Mouse (Mus musculus): ENCODE data around the gene Utp14b. TPM values are rescaled to one million over a fixed set of nuclear protein-coding genes. Genes with fewer than 3 reads are reported as not detected.

Utp14b gene
- polyA plus RNA-seq (2016; fragmentation: Nextera tagmentation; extraction: Ambion mirVana) = 3.6 and 3.8 TPM in 2 replicates

- no peaks in the 10 kb centered on the region for H3K36me3 ChIP-seq
- H3K27ac ChIP-seq (replicated peaks) = peak within 1 kb of the TSS; percentile 98
- peak within 1 kb of the TSS; percentile 95 for H3K4me3 ChIP-seq
- peak; percentile 100 for ATAC-seq (ENCODE audit: low FRiP score, low read depth)
- H3K4me2 ChIP-seq (replicated peaks) = peak within 1 kb of the TSS; percentile 81
- peaks cover 30% of the 10 kb centered on the region for H3K4me1 ChIP-seq
- H3K9ac ChIP-seq (replicated peaks) = peak within 1 kb of the TSS; percentile 98
- no peaks in the 10 kb centered on the region for H3K27me3 ChIP-seq
- no peaks in the 10 kb centered on the region for H3K9me3 ChIP-seq
- WGBS = under 1% methylated on average over 89 of the region's 104 CpGs
These were observed at the start of gene Utp14b, which contains the start of gene Acsl3 for GRCm38 (mm10) chr1:78657671-78658440. Utp14b (plus strand) TSS chr1:78658038. Acsl3 (plus strand) TSS chr1:78657825.

GRCm38 (mm10) chr1:78609134-78609907, 48.5 kb upstream of the Utp14b start:
- H3K36me3 ChIP-seq = no peaks in the 10 kb centered on the region
- H3K4me2 ChIP-seq (replicated peaks) = no peak overlapping the region
- no peak overlapping the region for H3K27ac ChIP-seq (replicated peaks)
- ATAC-seq (ENCODE audit: low FRiP score, low read depth) = no peak
- no peaks in the 10 kb centered on the region for H3K27me3 ChIP-seq
- H3K9me3 ChIP-seq = no peaks in the 10 kb centered on the region
- no peak overlapping the region for H3K4me3 ChIP-seq
- no peak overlapping the region for H3K9ac ChIP-seq (replicated peaks)
- H3K4me1 ChIP-seq = no peaks in the 10 kb centered on the region
- WGBS = 40% methylated on average over 12 of the region's 12 CpGs

- 80% methylated on average over 4 of the region's 4 CpGs for WGBS
- H3K4me1 ChIP-seq = no peaks in the 10 kb centered on the region
- H3K9me3 ChIP-seq = no peaks in the 10 kb centered on the region
- H3K36me3 ChIP-seq = no peaks in the 10 kb centered on the region
- H3K4me2 ChIP-seq (replicated peaks) = no peak overlapping the region
- no peaks in the 10 kb centered on the region for H3K27me3 ChIP-seq
- ATAC-seq (ENCODE audit: low FRiP score, low read depth) = no peak
- no peak overlapping the region for H3K9ac ChIP-seq (replicated peaks)
- H3K27ac ChIP-seq (replicated peaks) = no peak overlapping the region
- no peak overlapping the region for H3K4me3 ChIP-seq
These were observed 46.8 kb upstream of the Utp14b start for GRCm38 (mm10) chr1:78611039-78611438.

- Histone ChIP-seq H3K4me1 (no peaks in the 10 kb centered on the region), H3K9me3 (no peaks in the 10 kb centered on the region), H3K4me3 (no peak overlapping the region), H3K27ac (replicated peaks) (no peak overlapping the region), H3K9ac (replicated peaks) (no peak overlapping the region), H3K4me2 (replicated peaks) (no peak overlapping the region), H3K36me3 (no peaks in the 10 kb centered on the region), H3K27me3 (no peaks in the 10 kb centered on the region)
- WGBS = 92% methylated on average over 1 of the region's 1 CpGs
- no peak for ATAC-seq (ENCODE audit: low FRiP score, low read depth)
These were observed 44.9 kb upstream of the Utp14b start for GRCm38 (mm10) chr1:78612959-78613358.

- no peaks in the 10 kb centered on the region for H3K27me3 ChIP-seq
- H3K4me3 ChIP-seq = no peak overlapping the region
- 88% methylated on average over 2 of the region's 2 CpGs for whole genome bisulfite sequencing
- no peak for ATAC-seq (ENCODE audit: low FRiP score, low read depth)
- no peaks in the 10 kb centered on the region for H3K9me3 ChIP-seq
- no peaks in the 10 kb centered on the region for H3K4me1 ChIP-seq
- H3K9ac ChIP-seq (replicated peaks) = no peak overlapping the region
- H3K4me2 ChIP-seq (replicated peaks) = no peak overlapping the region
- H3K27ac ChIP-seq (replicated peaks) = no peak overlapping the region
- H3K36me3 ChIP-seq = no peaks in the 10 kb centered on the region
These were observed 33.5 kb upstream of the Utp14b start for GRCm38 (mm10) chr1:78624352-78624751.

GRCm38 (mm10) chr1:78634486-78634885, 23.4 kb upstream of the Utp14b start:
- H3K4me1 ChIP-seq = no peaks in the 10 kb centered on the region
- 63% methylated on average over 3 of the region's 3 CpGs for WGBS
- H3K9ac ChIP-seq (replicated peaks) = no peak overlapping the region
- no peaks in the 10 kb centered on the region for H3K27me3 ChIP-seq
- H3K9me3 ChIP-seq = no peaks in the 10 kb centered on the region
- no peak overlapping the region for H3K4me2 ChIP-seq (replicated peaks)
- no peaks in the 10 kb centered on the region for H3K36me3 ChIP-seq
- no peak overlapping the region for H3K27ac ChIP-seq (replicated peaks)
- H3K4me3 ChIP-seq = no peak overlapping the region
- no peak for ATAC-seq (ENCODE audit: low FRiP score, low read depth)

- Histone ChIP-seq H3K4me2 (replicated peaks) (no peak overlapping the region), H3K27ac (replicated peaks) (no peak overlapping the region), H3K36me3 (no peaks in the 10 kb centered on the region), H3K4me3 (no peak overlapping the region), H3K9me3 (no peaks in the 10 kb centered on the region), H3K27me3 (no peaks in the 10 kb centered on the region), H3K4me1 (no peaks in the 10 kb centered on the region), H3K9ac (replicated peaks) (no peak overlapping the region)
- ATAC-seq (ENCODE audit: low FRiP score, low read depth) = no peak
These were observed 17.0 kb upstream of the Utp14b start for GRCm38 (mm10) chr1:78640871-78641270.

- no peaks in the 10 kb centered on the region for H3K9me3 ChIP-seq
- H3K36me3 ChIP-seq = no peaks in the 10 kb centered on the region
- no peak overlapping the region for H3K27ac ChIP-seq (replicated peaks)
- 97% methylated on average over 3 of the region's 3 CpGs for WGBS
- no peak overlapping the region for H3K4me3 ChIP-seq
- no peaks in the 10 kb centered on the region for H3K4me1 ChIP-seq
- no peak overlapping the region for H3K4me2 ChIP-seq (replicated peaks)
- no peak overlapping the region for H3K9ac ChIP-seq (replicated peaks)
- no peak for ATAC-seq (ENCODE audit: low FRiP score, low read depth)
- H3K27me3 ChIP-seq = no peaks in the 10 kb centered on the region
These were observed 16.0 kb upstream of the Utp14b start for GRCm38 (mm10) chr1:78641791-78642190.

- Histone ChIP-seq H3K4me2 (replicated peaks) (no peak overlapping the region), H3K9me3 (no peaks in the 10 kb centered on the region), H3K9ac (replicated peaks) (no peak overlapping the region), H3K27me3 (no peaks in the 10 kb centered on the region), H3K36me3 (no peaks in the 10 kb centered on the region), H3K27ac (replicated peaks) (no peak overlapping the region), H3K4me3 (no peak overlapping the region), H3K4me1 (no peaks in the 10 kb centered on the region)
- ATAC-seq (ENCODE audit: low FRiP score, low read depth) = no peak
- 91% methylated on average over 2 of the region's 2 CpGs for WGBS
These were observed 15.6 kb upstream of the Utp14b start for GRCm38 (mm10) chr1:78642197-78642596.

- no peaks in the 10 kb centered on the region for H3K36me3 ChIP-seq
- peaks cover 7% of the 10 kb centered on the region for H3K4me1 ChIP-seq
- no peak overlapping the region for H3K9ac ChIP-seq (replicated peaks)
- no peak overlapping the region for H3K27ac ChIP-seq (replicated peaks)
- no peak for ATAC-seq (ENCODE audit: low FRiP score, low read depth)
- H3K9me3 ChIP-seq = no peaks in the 10 kb centered on the region
- 61% methylated on average over 8 of the region's 8 CpGs for WGBS
- H3K27me3 ChIP-seq = no peaks in the 10 kb centered on the region
- H3K4me2 ChIP-seq (replicated peaks) = no peak overlapping the region
- H3K4me3 ChIP-seq = no peak overlapping the region
These were observed 10.4 kb upstream of the Utp14b start for GRCm38 (mm10) chr1:78647317-78647885.

- no peaks in the 10 kb centered on the region for H3K9me3 ChIP-seq
- H3K4me1 ChIP-seq = peaks cover 7% of the 10 kb centered on the region
- H3K36me3 ChIP-seq = no peaks in the 10 kb centered on the region
- no peaks in the 10 kb centered on the region for H3K27me3 ChIP-seq
- no peak overlapping the region for H3K9ac ChIP-seq (replicated peaks)
- no peak overlapping the region for H3K27ac ChIP-seq (replicated peaks)
- H3K4me3 ChIP-seq = no peak overlapping the region
- WGBS = 35% methylated on average over 6 of the region's 6 CpGs
- ATAC-seq (ENCODE audit: low FRiP score, low read depth) = peak; percentile 38; the same call in 1 of the 2 replicates
- no peak overlapping the region for H3K4me2 ChIP-seq (replicated peaks)
These were observed 8.4 kb upstream of the Utp14b start for GRCm38 (mm10) chr1:78649269-78650061.
